Mouse (Mus musculus) cerebral cortex, adult 2 months (tissue): ENCODE data around the gene Ccdc102a.

Experiments
- WGBS: fragments of 180-500 bp; shearing (Covaris S2); methylation state at CpG from one replicate; pipeline ENCODE4 v1.1.7; 2018; 5-methylcytosine and 5-hydroxymethylcytosine counted together

Gene Ccdc102a

GRCm38 (mm10) chr8:94917851-94918495 is at the start of gene Ccdc102a:
Ccdc102a (minus strand) TSS chr8:94918098.
- WGBS: 6% methylated on average over 51 of the region's 51 CpGs

- 67% methylated on average over 3 of the region's 3 CpGs for WGBS
Observed at GRCm38 (mm10) chr8:94967554-94967953, 49.7 kb upstream of the Ccdc102a start.

GRCm38 (mm10) chr8:94967071-94967470 is 49.2 kb upstream of the Ccdc102a start:
- 75% methylated on average over 4 of the region's 4 CpGs for WGBS

GRCm38 (mm10) chr8:94966578-94966977 is 48.7 kb upstream of the Ccdc102a start:
- 27% methylated on average over 7 of the region's 7 CpGs for WGBS

- WGBS: 77% methylated on average over 10 of the region's 10 CpGs
Observed at GRCm38 (mm10) chr8:94964828-94965227, 46.9 kb upstream of the Ccdc102a start.

- WGBS: 91% methylated on average over 1 of the region's 1 CpGs
Observed at GRCm38 (mm10) chr8:94962201-94962600, 44.3 kb upstream of the Ccdc102a start.

GRCm38 (mm10) chr8:94956078-94956574 is 38.2 kb upstream of the Ccdc102a start:
- 94% methylated on average over 1 of the region's 1 CpGs for WGBS

- 43% methylated on average over 9 of the region's 9 CpGs for WGBS
Observed at GRCm38 (mm10) chr8:94954921-94955758, 37.2 kb upstream of the Ccdc102a start.

- 55% methylated on average over 7 of the region's 7 CpGs for WGBS
Observed at GRCm38 (mm10) chr8:94954368-94954737, 36.5 kb upstream of the Ccdc102a start.

- 79% methylated on average over 7 of the region's 7 CpGs for WGBS
Observed at GRCm38 (mm10) chr8:94953624-94954367, 35.9 kb upstream of the Ccdc102a start.

- WGBS: 79% methylated on average over 5 of the region's 5 CpGs
Observed at GRCm38 (mm10) chr8:94952086-94952485, 34.2 kb upstream of the Ccdc102a start.

GRCm38 (mm10) chr8:94950458-94950857 is 32.6 kb upstream of the Ccdc102a start:
- 78% methylated on average over 5 of the region's 5 CpGs for WGBS

GRCm38 (mm10) chr8:94950046-94950445 is 32.1 kb upstream of the Ccdc102a start:
- 19% methylated on average over 4 of the region's 4 CpGs for WGBS

- 82% methylated on average over 4 of the region's 4 CpGs for WGBS
Observed at GRCm38 (mm10) chr8:94949010-94949409, 31.1 kb upstream of the Ccdc102a start.

GRCm38 (mm10) chr8:94948421-94948820 is 30.5 kb upstream of the Ccdc102a start:
- WGBS: 72% methylated on average over 4 of the region's 4 CpGs

- WGBS: 29% methylated on average over 6 of the region's 6 CpGs
Observed at GRCm38 (mm10) chr8:94945185-94945584, 27.3 kb upstream of the Ccdc102a start.

- 28% methylated on average over 6 of the region's 6 CpGs for WGBS
Observed at GRCm38 (mm10) chr8:94942566-94942965, 24.7 kb upstream of the Ccdc102a start.

- 75% methylated on average over 3 of the region's 3 CpGs for WGBS
Observed at GRCm38 (mm10) chr8:94935172-94935571, 17.3 kb upstream of the Ccdc102a start.

GRCm38 (mm10) chr8:94933918-94934317 is 16.0 kb upstream of the Ccdc102a start:
- WGBS: 80% methylated on average over 5 of the region's 5 CpGs

- 92% methylated on average over 3 of the region's 3 CpGs for WGBS
Observed at GRCm38 (mm10) chr8:94928227-94928626, 10.3 kb upstream of the Ccdc102a start.

- 70% methylated on average over 8 of the region's 8 CpGs for WGBS
Observed at GRCm38 (mm10) chr8:94923405-94923804, 5.5 kb upstream of the Ccdc102a start, which contains the start of gene Adgrg5. Adgrg5 (plus strand) TSS chr8:94923694.

- WGBS: 52% methylated on average over 8 of the region's 8 CpGs
Observed at GRCm38 (mm10) chr8:94922602-94923001, 4.7 kb upstream of the Ccdc102a start.
